Mouse (Mus musculus) T-helper 1 cell (primary cell): ENCODE measurements around the gene Pank4.

Experiments used
- in situ Hi-C: fragments of 300-600 bp; cut with MboI, MseI; formaldehyde crosslinking; loops from one replicate; pipeline ENCODE4 v1.15.1; 2025; ENCODE audit warnings: high pct_unique_total_duplicates

Gene Pank4

DNA sequence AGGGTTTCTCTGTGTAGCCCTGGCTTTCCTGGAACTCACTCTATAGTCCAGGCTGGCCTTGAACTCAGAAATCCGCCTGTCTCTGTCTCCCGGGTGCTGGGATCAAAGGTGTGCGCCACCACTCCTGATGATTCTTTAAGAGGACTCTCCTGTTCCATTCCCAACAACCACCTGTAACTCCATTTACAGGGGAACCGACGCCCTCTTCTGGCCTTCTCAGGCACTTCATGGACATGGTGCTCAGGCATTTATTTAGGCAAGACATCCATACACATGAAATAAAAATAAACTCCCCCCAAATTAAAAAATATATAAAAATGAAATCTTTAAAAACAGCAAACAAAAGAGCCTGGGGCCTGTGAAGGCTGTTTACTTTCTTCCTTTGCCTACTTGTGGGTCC is 3.2 kb downstream of the Pank4 start:
- in situ Hi-C loops: no loop called here

DNA sequence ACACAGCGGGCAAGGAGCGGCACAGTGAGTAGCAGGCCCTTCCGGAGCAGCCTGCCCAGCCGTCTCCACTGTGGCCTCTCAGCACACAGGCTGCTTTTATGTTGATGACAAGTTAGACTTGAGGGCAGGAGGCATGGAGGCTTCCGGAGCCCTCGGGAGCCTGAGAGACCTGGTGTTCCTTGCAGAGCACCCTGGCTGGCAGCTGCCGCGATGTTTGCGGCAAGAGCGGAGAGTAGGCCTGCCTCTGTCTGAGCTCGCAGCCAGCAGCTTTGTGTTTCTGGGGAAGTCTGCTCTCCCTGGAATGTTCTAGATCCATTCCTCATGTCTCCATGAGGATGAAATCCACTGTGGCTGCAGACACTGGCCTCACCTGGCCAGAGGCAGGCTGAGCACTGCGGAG is 8.6 kb downstream of the Pank4 start:
- in situ Hi-C loops: no loop called here

DNA sequence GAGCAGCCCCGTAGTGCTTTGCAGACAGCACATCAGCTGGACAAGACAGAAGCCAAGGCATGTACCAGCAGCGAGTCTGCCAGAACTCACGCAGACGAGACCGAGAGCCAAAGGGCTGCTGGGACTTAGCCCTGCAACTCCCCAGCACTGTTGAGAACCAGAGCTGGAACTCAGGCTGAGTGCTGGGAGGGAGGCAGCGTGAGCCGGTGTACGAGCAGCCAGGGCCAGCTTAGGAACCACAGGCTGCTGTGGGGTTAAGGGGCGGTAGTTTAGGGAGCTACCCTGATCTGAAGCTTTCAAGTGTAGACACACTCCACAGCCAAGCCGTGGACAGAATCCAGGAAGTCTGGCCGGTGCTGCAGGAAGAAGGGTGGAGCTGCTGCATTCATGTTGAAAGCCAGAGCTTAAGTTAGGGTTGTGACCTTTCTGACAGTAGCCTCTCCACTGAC is 10.3 kb downstream of the Pank4 start:
- in situ Hi-C loops: no loop called here

DNA sequence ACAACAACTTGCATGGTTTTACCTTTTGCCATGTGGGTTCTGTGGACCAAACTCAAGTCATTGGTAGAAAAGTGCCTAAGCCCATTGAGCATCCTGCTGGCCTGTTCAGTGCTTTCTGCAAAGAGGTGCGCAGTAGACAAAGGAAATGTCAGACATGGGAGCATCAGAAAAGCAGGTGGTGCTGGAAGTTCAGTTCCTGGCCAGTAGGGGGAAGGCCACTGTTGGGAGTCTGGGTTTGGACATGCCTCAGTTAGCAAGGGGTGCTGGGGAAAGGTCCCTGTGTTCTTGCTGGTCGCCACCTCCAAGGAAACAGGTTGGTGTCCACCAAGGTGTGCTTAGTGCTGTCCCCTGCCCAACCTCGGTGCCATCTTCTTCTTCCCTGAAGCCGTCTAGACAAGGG is 16.2 kb downstream of the Pank4 start:
- in situ Hi-C loops: loop anchor here (5.0 to 10.0 kb wide), 2 partner anchors 85 to 98 kb away; partner anchors contain the start of gene Pex10

DNA sequence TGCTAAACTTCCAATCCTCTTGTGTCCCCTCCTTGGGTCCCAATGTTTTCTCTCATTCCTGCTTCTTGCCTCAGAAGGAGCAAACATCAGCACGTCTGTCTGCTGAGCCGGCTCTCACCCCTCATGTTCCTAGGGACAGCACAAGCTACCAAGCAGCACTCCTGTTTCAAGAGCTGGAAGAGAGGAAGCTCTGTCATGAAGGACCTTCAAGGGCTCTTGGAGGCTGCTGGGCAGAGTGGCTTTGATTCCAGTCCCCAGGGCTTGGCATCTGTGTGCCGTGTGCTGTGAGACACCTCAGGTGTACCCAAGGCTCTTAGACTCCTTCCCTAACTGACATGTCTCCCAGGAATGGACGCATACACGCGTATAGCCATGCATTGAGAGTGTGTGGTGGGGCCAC is 17.2 kb downstream of the Pank4 start:
- in situ Hi-C loops: loop anchor here (5.0 to 10.0 kb wide), 2 partner anchors 84 to 99 kb away; partner anchors contain the start of gene Pex10

DNA sequence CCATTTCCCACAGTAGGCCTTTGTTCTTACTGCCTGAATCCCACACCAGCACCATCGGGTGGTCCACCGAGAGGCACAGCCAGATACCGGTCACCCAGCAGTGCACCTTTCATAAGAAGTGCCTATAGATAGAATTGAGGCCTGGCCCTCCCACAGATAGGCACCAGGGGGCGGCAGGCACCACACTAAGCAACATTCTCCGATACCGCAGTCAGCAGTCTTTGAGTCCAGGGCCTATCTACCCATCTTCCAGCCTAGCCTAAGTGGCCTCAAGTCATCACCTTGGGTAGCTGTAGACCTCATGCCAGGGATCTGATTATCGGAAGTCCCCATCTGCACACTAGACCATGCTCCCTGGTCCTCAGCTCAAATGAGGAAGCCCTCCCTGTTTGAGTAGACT is 17.6 kb downstream of the Pank4 start:
- in situ Hi-C loops: loop anchor here (5.0 to 10.0 kb wide), 2 partner anchors 83 to 99 kb away; partner anchors contain the start of gene Pex10

DNA sequence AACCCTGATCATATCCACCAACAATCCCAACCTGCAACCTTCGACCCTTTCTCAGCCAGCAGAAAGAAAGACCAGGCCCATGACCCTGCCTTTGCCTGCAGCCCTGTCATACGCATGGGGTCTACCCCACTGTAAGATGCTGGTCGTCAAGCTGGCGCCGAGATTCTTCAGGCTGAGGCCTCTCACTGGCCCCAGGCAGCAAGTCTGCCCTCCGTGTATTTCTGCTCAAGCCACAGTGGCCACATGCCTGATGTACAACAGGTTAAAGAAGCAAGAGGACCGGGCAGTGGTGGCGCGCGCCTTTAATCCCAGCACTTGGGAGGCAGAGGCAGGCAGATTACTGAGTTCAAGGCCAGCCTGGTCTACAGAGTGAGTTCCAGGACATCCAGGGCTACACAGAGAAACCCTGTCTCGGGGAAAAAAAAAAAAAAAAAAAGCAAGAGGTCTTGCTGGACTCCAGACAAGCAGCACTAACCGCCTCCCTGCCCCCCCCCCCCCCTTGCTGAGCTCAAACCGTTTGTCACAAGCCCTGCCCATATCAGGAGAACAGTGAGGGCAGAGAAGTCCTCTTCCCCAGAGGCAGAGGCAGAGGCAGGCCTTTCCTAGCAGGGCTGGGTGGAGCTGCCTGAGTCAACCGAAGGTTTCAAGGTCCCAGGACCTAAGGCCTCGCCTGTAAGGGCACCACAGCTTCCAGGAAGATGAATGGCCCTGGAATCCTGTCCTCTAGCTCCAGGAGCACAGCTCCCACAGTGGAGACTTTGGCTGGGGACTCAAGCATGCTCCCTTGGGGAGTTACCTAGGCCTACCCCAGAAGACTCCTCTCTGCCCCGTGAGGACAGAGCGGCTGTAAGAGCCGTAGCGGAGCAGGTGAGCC is 18.6 kb downstream of the Pank4 start:
- in situ Hi-C loops: loop anchor here (5.0 to 10.0 kb wide), 2 partner anchors 82 to 100 kb away; partner anchors contain the start of gene Pex10

DNA sequence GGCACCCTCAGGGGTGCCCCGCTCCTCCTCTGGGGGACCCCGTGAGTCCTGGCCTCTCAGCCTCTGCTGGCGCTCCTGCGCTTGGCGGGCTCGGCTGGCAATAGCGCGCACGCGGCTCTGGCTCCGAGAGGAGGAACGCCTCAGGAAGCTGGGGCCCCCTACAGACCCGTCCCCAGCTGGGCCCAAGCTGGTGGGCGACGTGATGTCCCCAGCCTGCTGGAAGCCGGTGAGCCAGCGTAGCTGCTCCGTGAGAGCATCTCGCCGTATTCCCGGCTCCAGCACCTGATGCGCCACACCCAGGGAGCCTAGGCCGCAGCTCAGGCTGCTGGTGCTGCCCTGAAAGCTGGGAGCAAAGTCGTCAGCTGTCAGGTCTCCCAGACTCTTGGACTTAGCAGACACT is 19.8 kb downstream of the Pank4 start:
- in situ Hi-C loops: loop anchor here (5.0 to 10.0 kb wide), 2 partner anchors 81 to 101 kb away; partner anchors contain the start of gene Pex10

DNA sequence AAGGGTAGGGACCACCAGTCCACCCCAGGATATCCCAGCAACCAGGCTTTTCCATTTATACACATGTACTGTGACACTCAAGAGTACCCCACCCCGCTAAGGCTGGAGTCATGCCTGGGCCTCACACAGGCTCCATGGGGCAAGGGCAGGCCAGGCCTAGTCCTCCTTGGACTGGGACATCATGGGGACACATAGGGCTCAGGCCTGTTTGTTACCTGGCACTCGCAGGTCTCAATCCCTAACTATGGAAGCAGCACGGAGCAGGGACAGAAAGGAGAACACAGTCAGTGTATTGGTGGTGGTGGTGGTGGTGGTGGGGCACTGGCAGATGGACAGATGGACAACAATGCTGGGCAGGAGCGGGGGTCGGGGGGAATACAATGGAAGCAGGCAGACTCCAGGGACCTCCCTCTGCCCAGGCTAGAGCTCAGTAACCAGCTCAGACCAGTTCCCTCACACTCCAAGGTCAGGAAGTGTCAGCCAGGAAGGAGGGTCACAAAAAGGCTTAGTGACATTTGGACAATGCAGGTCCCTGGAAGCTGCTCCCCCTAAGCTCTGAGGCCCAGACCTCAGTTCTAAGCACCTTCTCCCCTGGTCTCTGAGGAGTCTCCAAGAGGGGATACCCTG is 21.3 kb downstream of the Pank4 start:
- in situ Hi-C loops: loop anchor here (10.0 kb wide), 1 partner anchor 80 kb away; the partner anchor contains the start of gene Pex10

DNA sequence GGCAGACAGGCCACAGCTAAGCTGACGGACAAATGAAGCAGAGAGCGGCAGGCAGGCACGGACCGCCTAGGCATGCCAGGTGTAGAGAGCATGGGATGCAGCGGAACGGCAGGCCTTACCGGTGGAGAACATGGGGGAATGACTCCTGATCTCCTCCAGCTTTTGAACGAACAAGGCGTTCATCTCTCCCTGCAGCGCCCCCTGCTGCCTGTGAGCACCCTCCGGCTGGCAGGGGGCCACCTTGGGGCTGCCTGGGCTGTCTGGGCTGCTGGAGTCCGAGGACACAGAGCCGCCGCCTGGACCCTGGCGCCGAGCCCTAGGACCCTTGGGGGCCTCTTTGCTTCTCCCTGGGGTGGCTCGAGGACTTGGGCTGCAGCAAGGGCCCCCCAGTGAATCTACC is 22.2 kb downstream of the Pank4 start:
- in situ Hi-C loops: loop anchor here (10.0 kb wide), 1 partner anchor 79 kb away; the partner anchor contains the start of gene Pex10

DNA sequence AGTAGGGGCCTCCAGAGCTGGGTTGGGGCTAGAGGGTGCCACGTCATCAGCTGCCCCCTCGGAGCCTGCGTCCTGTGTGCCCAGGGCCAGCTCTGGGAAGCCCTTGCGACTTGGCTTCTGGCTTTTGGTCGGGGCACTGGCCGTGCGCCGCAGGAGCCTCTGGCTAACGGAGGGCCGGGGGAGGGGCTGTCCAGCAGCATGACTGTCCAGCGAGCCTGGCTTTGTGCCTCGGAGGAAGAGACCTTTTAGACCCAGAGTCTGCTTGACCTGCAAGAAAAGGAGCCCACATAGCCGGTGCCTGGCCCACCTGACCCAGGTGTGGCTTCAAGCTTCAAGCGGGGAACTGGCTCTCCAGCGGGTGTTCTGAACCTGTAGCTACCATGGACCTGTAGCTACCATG is 22.8 kb downstream of the Pank4 start:
- in situ Hi-C loops: loop anchor here (10.0 kb wide), 1 partner anchor 78 kb away; the partner anchor contains the start of gene Pex10

DNA sequence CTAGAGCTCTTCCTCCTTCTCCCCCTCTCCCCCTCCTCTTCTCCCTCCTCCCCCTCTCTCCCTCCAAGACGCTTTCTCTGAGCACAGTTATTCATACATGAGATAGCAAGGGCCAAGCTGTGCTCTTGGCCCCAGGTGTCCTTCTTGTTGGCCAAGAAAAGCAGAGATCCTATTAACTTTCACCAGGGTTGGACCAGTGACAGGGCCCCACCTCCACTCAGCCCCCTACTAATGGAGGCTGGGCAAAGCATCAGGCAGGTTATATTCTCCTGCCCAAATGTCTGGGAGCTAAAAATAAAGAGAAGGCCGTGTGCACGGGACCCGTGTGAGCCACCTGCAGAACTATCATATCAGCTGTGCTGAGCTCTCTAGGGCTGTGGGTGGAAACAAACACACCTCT is 31.0 kb downstream of the Pank4 start:
- in situ Hi-C loops: loop anchor here (5.0 kb wide), 1 partner anchor 52 kb away; no protein-coding TSS in a partner anchor

DNA sequence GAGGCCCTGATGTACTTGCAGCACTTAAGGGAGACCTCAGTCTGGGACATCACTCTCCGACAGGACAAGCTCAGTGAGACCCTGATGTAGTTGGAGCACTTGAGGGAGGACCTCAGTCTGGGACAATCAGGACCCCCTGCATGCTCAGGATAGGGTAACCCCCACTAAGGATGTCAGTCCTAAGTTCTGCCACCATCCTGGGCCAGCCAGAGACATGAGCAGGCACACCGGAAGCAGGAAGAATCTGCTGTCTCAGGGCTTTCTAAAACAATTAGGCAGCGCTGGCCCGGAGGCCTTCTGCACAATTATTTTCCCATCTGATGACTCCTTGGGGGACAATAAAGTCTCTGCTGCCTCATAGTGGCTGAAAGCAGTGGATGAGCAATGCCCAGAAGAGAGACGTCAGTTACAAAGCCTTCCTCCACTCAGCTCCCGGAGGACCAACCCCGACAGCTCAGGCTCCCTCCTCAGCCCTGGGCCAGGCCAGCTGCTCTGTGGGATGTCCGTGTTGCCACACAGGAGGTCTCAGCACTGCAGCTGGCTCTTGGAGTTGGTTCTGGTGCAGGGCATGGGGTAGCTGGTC is 32.7 kb downstream of the Pank4 start:
- in situ Hi-C loops: loop anchor here (5.0 kb wide), 1 partner anchor 51 kb away; no protein-coding TSS in a partner anchor

DNA sequence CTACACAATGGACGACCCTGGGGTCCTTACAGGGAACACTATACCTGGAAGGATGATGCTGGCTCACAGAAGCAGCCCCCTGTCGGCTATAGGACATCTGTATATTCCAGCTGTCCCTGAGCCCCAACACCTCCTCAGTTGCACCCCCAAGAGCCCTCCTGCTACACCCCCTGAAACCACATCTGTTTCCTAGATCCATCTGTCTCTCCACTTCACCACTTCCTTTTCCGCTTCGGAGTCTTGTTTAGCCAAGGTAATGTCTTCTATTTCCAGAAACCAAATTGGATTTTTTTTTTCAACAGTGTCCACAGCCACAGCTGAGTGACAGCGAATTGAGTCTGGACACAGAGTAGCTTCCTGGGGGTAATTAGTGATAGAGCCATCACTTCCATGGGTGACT is 35.5 kb downstream of the Pank4 start:
- in situ Hi-C loops: loop anchor here (5.0 kb wide), 1 partner anchor 48 kb away; no protein-coding TSS in a partner anchor

DNA sequence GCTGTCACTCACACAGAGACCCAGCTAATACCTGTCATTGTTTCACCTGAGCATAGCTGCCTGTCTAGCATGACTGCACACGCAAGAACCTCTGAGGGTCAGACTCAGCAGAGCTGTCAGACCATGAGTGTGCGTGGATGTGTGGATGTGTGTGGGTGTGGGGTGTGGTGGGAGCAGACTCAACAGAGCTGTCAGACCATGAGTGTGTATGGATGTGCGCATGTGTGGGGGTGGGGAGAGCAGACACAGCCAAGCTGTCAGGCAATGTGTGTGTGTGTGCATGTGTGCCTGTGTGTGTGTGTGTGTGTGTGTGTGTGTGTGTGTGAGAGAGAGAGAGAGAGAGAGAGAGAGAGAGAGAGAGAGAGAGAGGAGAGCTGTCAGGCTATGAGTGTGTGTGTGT is 41.4 kb downstream of the Pank4 start:
- in situ Hi-C loops: no loop called here

DNA sequence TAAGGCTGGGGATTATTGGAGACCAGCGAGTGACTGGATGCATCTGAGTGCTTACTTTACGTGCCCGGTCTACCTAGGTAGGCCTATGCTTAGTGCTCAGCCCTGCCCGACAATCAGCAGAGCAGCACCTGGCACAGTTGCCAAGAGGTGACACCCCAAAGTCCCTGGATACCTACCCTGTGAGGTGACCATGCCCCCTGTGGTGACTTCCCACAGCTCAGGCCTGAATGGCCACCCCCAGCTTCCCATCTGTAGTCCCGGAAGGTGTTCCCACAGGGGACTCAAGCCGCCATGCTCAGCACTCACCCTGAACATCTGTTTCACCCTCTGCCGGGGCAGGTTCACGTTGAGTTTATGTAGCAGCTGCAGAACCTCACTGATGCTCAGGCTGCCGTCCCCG is 42.4 kb downstream of the Pank4 start:
- in situ Hi-C loops: no loop called here

DNA sequence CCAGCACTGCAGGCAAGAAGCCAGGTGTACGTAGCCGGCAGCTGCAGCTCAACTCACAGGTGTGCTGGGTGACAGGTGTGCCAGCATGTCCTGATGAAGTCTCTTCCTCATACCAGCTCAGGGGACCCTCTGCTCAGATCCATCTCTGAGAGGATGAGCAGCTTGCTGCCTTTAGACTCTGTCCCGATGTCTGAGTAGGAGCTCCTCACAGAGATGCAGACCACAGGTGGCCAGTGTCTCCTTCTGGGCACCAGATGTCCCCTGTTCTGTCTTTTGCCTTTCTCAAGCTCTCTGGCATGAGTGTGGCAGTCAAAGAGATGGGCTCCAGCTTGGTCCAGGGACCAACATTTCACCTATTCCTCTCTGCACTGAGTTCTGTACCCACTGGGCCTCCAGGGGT is 43.7 kb downstream of the Pank4 start:
- in situ Hi-C loops: no loop called here

DNA sequence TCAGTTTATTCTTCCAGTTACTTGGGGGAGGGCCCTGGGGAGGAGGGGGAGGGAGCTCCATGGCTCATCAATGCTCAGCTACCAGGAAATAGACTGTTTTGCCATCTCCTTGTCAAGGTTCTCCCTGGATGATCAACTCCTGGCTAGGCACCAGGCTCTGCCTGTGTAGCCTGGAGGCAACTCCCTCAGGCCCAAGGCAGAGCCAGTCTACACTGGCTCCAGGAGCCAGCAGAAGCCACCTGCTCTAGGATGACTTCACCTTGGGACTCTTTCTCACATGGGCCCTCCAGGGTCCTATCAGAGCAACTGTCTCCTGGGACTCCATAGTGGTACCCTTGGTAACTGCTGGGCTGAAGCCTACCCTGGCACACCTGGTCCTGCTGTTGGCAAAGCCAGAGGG is 44.2 kb downstream of the Pank4 start:
- in situ Hi-C loops: no loop called here

DNA sequence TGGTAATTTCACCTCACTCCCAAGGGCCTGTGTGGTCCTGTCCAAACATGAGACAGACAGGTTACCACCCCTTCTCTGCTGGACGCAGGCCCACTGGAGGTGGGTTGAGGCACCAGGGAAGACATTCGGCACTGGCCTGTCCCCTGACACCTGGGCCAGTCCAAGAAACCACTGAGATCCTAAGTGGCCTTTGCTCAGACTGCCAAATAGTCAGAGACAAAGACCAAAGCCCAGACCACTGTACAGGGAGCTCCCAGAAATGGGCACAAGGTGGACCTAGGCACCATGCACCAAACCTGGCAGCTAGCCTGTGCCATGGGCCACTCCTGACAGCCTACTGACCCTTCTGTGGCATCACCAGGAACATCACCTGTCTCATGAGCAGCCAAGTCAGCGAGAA is 45.3 kb downstream of the Pank4 start:
- in situ Hi-C loops: no loop called here

DNA sequence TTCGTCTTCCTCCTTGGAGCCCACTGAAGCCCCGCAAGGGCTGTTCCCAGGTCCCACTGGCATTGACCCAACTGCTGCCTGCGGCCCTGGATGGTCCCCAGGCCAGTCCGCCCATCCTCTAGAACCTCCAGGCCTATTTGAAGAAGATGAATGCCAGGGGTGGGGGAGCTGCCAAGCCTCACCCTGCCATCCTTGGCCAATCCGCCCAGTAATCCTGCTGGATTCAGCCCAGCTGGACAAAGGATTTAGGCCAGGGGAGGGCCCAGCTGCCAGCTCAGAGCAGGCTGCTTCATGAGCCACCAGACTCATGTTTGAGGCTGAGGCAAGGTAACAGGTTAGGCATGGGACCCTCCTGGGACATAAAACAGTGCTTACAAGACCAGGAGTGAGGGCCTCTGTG is 46.9 kb downstream of the Pank4 start:
- in situ Hi-C loops: no loop called here

DNA sequence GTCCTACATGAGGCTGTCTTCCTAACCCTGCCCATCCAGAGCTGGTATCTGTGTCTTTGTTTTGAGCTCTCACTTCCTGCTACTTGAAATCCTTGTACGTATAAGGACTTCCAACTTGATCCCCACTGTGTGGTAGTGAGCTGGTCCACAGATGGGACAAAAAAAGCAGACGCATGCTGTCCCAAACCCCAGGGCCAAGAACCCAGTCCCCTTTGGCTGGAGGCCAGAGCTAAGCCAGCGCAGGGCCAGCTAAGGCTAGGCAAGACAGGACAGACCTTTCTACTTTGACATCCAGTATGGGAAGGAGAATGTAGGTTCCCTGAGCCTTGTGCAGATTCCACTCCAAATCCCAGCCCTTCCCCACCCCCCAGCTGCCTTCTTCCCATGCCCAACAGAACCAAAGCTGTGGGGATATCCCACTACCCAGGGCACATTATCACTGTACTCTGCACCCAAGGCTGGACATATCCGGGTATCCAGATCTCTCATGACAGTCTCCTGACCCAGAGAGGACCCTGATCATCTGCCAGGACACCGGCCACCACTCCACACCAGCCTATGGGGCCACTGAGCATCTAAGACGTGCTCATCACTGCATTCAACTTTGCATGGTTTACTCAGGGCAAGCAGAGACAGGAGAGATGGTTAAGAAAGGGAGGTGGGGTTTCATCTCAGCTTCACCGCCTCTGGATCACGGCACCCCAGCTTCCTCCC is 47.5 kb downstream of the Pank4 start:
- in situ Hi-C loops: no loop called here
